Mouse (Mus musculus) testis, adult 2 months (tissue): ENCODE data around the gene Hus1b. TPM values are rescaled to one million over a fixed set of nuclear protein-coding genes. Genes with fewer than 3 reads are reported as not detected.

Source experiments
- H3K27ac ChIP-seq: fragments of 200-500 bp; 2 replicates; pipeline ENCODE4 v1.5.1; 2012; ENCODE audit warnings: low read depth, low read length; ENCODE audit not compliant: control insufficient read depth, insufficient read depth
- H3K27me3 ChIP-seq: fragments of 200-500 bp; 2 replicates; pipeline ENCODE4 v1.6.1; 2012; ENCODE audit warnings: mild to moderate bottlenecking, low read length, moderate library complexity; ENCODE audit not compliant: control insufficient read depth, insufficient read depth
- H3K36me3 ChIP-seq: fragments of 200-500 bp; 2 replicates; pipeline ENCODE4 v1.6.1; 2012; ENCODE audit warnings: mild to moderate bottlenecking, low read length; ENCODE audit not compliant: control insufficient read depth, insufficient read depth
- H3K4me1 ChIP-seq: fragments of 200-500 bp; 2 replicates; pipeline ENCODE4 v1.6.1; 2012; ENCODE audit warnings: low read length; ENCODE audit not compliant: control insufficient read depth, insufficient read depth
- H3K4me3 ChIP-seq: fragments of 200-500 bp; 2 replicates; pipeline ENCODE4 v1.5.1; 2012; ENCODE audit warnings: low read depth, mild to moderate bottlenecking, low read length, moderate library complexity, mixed read lengths; ENCODE audit not compliant: control insufficient read depth
- CTCF ChIP-seq: fragments of 200-500 bp; IDR thresholded peaks from 2 replicates; pipeline ENCODE4 v1.5.1; 2012; ENCODE audit warnings: low read depth, mild to moderate bottlenecking, inconsistent platforms, low read length, moderate library complexity; ENCODE audit not compliant: control insufficient read depth, insufficient read depth, insufficient replicate concordance
- POLR2A ChIP-seq: fragments of 200-500 bp; IDR thresholded peaks from 2 replicates; pipeline ENCODE4 v1.6.1; 2012; ENCODE audit warnings: low read depth, mild to moderate bottlenecking, inconsistent platforms, low read length, moderate library complexity; ENCODE audit not compliant: control insufficient read depth
- polyA plus RNA-seq: library from polyadenylated mRNA; depleted of rRNA; stranded (reverse); fragments of >200 nt; gene quantifications from 2 replicates; pipeline ENCODE4 v1.2.3, GENCODE M21; 2012; rRNA removed

Gene Hus1b
- polyA plus RNA-seq, result 3.1 and 3.4 TPM in 2 replicates

DNA sequence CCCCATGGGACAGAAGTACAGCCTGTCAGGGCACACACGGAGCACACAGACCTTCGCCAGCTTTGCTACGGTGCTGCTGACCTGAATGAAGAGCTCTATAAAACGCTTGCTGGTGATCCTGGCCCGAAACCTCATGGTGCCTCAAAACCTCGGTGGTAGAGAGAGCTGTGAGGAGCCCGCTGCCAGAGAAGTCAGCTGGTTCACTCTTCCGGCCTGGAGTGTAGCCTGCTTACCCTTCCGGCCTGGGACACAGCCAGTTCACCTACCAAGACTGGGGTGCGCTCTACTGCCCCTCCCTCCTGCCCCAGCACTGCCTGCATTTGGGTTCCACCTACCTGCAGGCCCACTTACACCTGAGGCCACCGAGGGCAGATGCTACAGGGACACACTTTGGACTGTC is at the start of gene Hus1b:
TSS of gene Hus1b (minus strand) at position 220 of the 400 bp plus-strand sequence.
- H3K27ac ChIP-seq, result peak within 1 kb of the TSS; percentile 48
- peaks cover 5% of the 10 kb centered on the region for H3K4me1 ChIP-seq
- H3K27me3 ChIP-seq, result no peaks in the 10 kb centered on the region
- no peak for TF ChIP-seq CTCF
- peak; percentile 43; the same call in 1 of the 2 replicates for TF ChIP-seq POLR2A
- H3K36me3 ChIP-seq, result no peaks in the 10 kb centered on the region
- H3K4me3 ChIP-seq, result peak within 1 kb of the TSS; percentile 93

DNA sequence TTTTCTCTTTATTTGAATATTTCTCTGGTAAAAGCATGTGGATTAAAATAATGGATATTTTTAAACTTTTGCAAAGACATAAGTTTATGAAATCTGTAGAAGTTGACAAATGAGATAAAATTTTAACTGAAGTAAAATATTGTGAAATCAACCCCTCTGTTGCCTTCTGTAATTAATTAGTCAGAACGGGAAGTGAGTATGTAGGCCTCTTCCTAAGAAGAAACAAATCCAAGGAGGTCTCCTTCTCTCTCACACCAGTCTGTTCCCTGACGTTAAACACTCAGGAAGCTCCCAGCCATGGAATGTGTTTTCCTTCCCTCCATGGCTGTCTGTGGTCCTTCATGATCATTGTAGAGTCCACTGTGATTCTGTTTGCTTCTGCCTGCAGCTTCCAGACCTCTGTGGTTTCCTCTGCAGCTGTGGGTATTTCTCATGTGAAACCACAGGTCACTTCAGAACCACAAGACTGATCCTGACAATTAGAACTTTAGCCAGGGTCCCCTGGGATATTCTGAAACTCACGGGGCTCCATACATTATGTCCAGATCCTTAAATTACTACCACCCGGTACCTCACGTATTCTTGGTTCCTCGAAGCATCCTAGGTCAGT is 46.8 kb upstream of the Hus1b start:
- no peak for TF ChIP-seq POLR2A
- no peak for TF ChIP-seq CTCF
- H3K4me1 ChIP-seq, result peaks cover 8% of the 10 kb centered on the region
- H3K27me3 ChIP-seq, result no peaks in the 10 kb centered on the region
- H3K36me3 ChIP-seq, result no peaks in the 10 kb centered on the region
- no peak overlapping the region for H3K27ac ChIP-seq
- no peak overlapping the region for H3K4me3 ChIP-seq

DNA sequence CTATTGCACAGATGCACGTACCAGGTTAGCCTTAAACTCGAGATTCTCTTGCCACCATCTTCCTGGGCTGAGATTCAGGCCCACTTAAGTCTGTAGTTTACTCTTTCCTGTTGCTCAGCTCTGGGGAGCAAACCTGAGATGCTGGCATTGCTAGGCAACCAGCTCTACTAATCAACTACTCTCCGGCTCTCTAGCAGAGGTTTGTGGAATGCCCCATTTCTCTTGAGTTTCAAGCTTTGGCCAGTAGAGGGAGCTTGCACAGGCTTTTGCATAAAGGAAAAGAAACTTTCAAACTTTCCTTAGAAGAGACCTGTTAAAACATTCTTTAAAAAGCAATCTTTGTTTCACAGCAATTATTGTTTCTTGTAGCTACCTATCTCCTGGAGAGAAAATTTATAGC is 46.3 kb upstream of the Hus1b start:
- no peaks in the 10 kb centered on the region for H3K36me3 ChIP-seq
- TF ChIP-seq POLR2A (no peak), CTCF (no peak)
- H3K27ac ChIP-seq, result no peak overlapping the region
- H3K4me3 ChIP-seq, result no peak overlapping the region
- peaks cover 8% of the 10 kb centered on the region for H3K4me1 ChIP-seq
- no peaks in the 10 kb centered on the region for H3K27me3 ChIP-seq

DNA sequence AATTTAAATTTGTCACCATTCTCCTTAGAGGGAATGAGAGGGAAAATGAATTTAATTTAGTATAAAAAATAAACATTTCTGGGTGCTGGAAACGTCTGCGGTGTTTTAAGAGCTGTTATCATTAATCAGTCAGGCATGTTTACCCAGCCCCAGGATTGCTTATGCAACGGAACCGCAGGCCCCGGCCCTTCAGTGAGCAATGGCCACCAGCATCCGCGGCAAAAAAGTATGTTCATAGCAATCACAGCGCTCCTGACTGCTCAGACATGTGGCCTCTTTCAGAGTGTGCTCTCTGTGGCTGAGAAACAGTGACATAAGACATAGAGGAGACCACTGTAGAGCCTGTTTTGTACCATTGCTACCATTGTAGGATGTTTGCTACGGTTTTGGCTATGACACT is 42.7 kb upstream of the Hus1b start:
- TF ChIP-seq CTCF (no peak), POLR2A (no peak)
- H3K27ac ChIP-seq, result no peak overlapping the region

DNA sequence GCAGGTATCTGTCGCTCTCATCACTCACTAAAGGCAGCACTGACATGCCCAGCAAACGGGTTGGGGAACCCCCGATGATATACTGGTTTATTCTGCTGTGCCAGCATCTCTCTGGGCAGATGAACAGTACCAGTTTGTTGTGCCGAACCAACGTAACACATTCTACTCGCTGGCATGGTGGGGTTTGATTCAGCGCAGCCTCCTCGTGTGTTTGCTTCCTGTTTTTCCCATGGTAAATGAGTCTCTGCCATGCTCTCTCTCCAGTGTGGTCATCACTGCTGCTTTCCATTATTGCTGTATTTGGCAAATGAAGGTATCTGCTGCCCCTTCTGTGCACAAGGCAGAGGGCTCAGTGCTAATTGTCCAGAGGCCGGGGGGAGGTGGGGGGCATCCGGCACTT is 42.2 kb upstream of the Hus1b start:
- no peak for TF ChIP-seq CTCF
- Histone ChIP-seq H3K36me3 (no peaks in the 10 kb centered on the region), H3K4me1 (peaks cover 10% of the 10 kb centered on the region), H3K4me3 (no peak overlapping the region), H3K27ac (no peak overlapping the region), H3K27me3 (no peaks in the 10 kb centered on the region)

More for the DNA sequence above, 42.7 kb upstream of the Hus1b start:
- Histone ChIP-seq H3K4me3 (no peak overlapping the region), H3K4me1 (peaks cover 10% of the 10 kb centered on the region), H3K27me3 (no peaks in the 10 kb centered on the region), H3K36me3 (no peaks in the 10 kb centered on the region)

DNA sequence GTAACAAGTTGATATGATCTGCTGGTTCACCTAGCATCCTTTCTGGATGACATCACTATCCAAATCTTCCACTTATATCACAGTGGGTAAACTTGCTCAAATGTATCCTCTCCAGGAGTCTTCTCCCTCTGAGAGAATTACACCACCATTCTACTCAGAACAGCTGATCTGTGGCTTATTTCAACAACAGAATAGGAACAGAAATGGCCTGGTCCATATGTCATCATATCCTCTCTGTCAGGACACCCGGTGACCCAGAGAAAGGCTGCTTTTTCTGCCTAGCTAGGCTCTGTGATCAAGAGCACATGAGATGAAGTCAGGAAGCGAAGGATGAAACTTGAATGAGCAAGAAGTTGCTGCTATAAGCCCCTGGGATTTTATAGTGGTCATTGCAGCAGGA is 40.1 kb upstream of the Hus1b start:
- Histone ChIP-seq H3K4me3 (no peak overlapping the region), H3K27ac (no peak overlapping the region), H3K36me3 (no peaks in the 10 kb centered on the region), H3K4me1 (peaks cover 9% of the 10 kb centered on the region), H3K27me3 (no peaks in the 10 kb centered on the region)
- TF ChIP-seq POLR2A, result no peak
- no peak for TF ChIP-seq CTCF

DNA sequence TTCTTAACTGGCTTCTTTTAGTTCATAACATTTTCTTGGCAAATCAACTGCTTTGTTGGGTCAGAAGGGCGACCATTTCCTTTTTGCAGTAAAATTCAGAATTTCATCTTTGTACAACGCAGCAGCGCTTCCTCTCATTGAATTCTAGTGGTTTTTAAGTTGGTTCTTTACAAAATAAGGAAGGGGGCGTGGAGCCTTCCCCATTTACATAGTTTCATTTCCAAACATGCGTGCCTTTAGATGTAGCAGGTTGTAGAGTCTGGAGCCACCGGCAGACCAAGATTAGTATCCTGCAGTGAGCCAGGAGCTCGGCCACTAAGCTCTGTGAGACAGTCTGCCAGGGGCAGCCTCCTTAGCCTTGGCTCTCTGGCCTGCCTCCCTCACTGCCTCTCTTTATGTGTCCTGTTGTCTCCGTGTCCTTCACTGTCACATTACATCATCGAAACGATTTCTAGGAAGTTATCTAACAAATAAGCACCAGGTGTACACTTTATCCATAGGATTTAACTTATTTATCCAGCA is 39.4 kb upstream of the Hus1b start:
- H3K4me3 ChIP-seq, result no peak overlapping the region
- peaks cover 8% of the 10 kb centered on the region for H3K4me1 ChIP-seq
- no peak for TF ChIP-seq POLR2A
- TF ChIP-seq CTCF, result no peak
- H3K36me3 ChIP-seq, result no peaks in the 10 kb centered on the region
- H3K27me3 ChIP-seq, result no peaks in the 10 kb centered on the region
- no peak overlapping the region for H3K27ac ChIP-seq
